In the genomic region with DNA sequence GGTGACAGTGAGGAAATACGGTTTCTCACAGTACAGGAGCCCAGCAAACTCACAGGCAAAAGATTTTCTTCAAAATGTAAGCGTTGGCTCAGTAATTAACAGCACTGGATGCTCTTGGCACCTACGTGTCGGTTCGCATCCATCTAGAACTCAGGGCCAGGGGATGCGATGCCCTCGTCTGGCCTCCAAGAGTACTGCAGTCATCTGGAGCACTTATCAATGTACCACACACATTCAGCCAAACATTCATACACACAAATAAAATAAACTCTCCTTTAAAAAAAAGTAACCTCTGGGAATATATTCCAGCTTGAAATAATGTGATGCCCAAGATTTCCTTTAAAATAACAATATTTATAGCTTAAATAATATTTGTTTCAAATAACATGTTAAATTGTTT, we compare ENCODE assay signal across 9 mouse cellular contexts. TPM values are rescaled to one million over a fixed set of nuclear protein-coding genes. Genes with fewer than 3 reads are reported as not detected.
DNase-seq lines count a peak whose midpoint lies in the region; ATAC-seq and TF ChIP-seq lines count a peak whose summit lies in the region.
"Had no signal": no experiment of that assay in that cellular context is flagged by ENCODE, and none has a peak within 500 bp of the region (broad histone marks: within the 10 kb centered on the region; RNA-seq: fewer than 3 reads in every experiment).

No protein-coding gene starts in this region.

- DNase-seq in cerebellum, postnatal 10 days, result peak; percentile 41 to 49
- DNase-seq in cerebellum, adult 9-11 months, result no peak
- peak; percentile 86 for DNase-seq in liver
- no peak for DNase-seq in liver, embryonic 11.5 days (ENCODE audit: low spot score)
- DNase-seq in adrenal gland, adult 8-10 months, result no peak
- no peak for DNase-seq in gastrocnemius, adult 18-20 months (ENCODE audit: low spot score)

- no peak for TF ChIP-seq POLR2A in bone marrow macrophage, adult 2 months (IDR thresholded peaks at IDR 0.05; ENCODE audit: borderline replicate concordance, low read depth, low read length)

- no peak overlapping the region for H3K4me2 ChIP-seq in liver, embryonic 11.5 days
- H3K4me2 ChIP-seq: intestine, embryonic 15.5 days had no signal

- H3K36me3 ChIP-seq in liver, embryonic 11.5 days (ENCODE audit: control insufficient read depth, insufficient read depth, low read length), result peaks cover 3% of the 10 kb centered on the region; the same call in 1 of the 2 replicates

- H3K27ac ChIP-seq in liver, embryonic 11.5 days (ENCODE audit: low read depth, low read length), result no peak overlapping the region
- no peak overlapping the region for H3K27ac ChIP-seq in bone marrow macrophage, adult 2 months (ENCODE audit: insufficient read depth, low read depth, low read length)
- H3K27ac ChIP-seq: intestine, embryonic 15.5 days had no signal

- peak; percentile 47; the same call in 1 of the 2 replicates for TF ChIP-seq CTCF in bone marrow macrophage, adult 2 months (IDR thresholded peaks at IDR 0.05; ENCODE audit: low read depth, low read length)

- no peaks in the 10 kb centered on the region for H3K27me3 ChIP-seq in liver, embryonic 11.5 days (replicated peaks; ENCODE audit: control insufficient read depth, insufficient read depth, low read length)
- H3K27me3 ChIP-seq: intestine, embryonic 15.5 days had no signal

- H3K9ac ChIP-seq in liver, embryonic 11.5 days (ENCODE audit: low read depth, low read length), result no peak overlapping the region
- H3K9ac ChIP-seq: intestine, embryonic 15.5 days had no signal

- WGBS in liver, embryonic 11.5 days, result 60% methylated on average over 7 of the region's 7 CpGs

- no peaks in the 10 kb centered on the region for H3K9me3 ChIP-seq in liver, embryonic 11.5 days (ENCODE audit: control insufficient read depth, low read length)
- H3K9me3 ChIP-seq: intestine, embryonic 15.5 days had no signal

- no peak for ATAC-seq in liver, embryonic 11.5 days (replicated peaks; ENCODE audit: low FRiP score)
- peak; percentile 53; the same call in 1 of the 2 replicates for ATAC-seq in neutrophil, adult 5-6 weeks (ENCODE audit: extremely low read depth, insufficient number of reproducible peaks, low FRiP score, poor library complexity, severe bottlenecking)
- ATAC-seq: intestine, embryonic 15.5 days had no signal

- H3K4me3 ChIP-seq in liver, embryonic 11.5 days (ENCODE audit: low read depth, low read length), result no peak overlapping the region
- H3K4me3 ChIP-seq in bone marrow macrophage, adult 2 months (ENCODE audit: insufficient read depth, low read length), result no peak overlapping the region
- H3K4me3 ChIP-seq: intestine, embryonic 15.5 days had no signal

- H3K4me1 ChIP-seq in liver, embryonic 11.5 days (replicated peaks; ENCODE audit: control insufficient read depth, insufficient read depth, low read length), result peaks cover 48% of the 10 kb centered on the region
- H3K4me1 ChIP-seq in bone marrow macrophage, adult 2 months (ENCODE audit: control insufficient read depth, insufficient read depth, low read length), result peaks cover 52% of the 10 kb centered on the region
- H3K4me1 ChIP-seq: intestine, embryonic 15.5 days had no signal

RNA-seq across cellular contexts. Expression of a gene that starts 29.0 kb away (rescaled TPM):
- 13.2 and 14.2 TPM in 2 replicates for polyA plus RNA-seq in liver, embryonic 11.5 days (2014; fragmentation: Nextera tagmentation; extraction: Ambion mirVana)
- 49.1 and 55.0 TPM in 2 replicates for polyA plus RNA-seq in bone marrow macrophage, adult 2 months (2012; ENCODE audit: insufficient read depth, insufficient read length, missing spikeins)
- total RNA-seq in neutrophil, adult 5-6 weeks (2017), result 28.9 and 29.6 TPM in 2 replicates
- total RNA-seq in adrenal gland, adult 8-10 months (2022), result 10 to 100 TPM; 28.0 to 49.4 (median 37.7) TPM
- total RNA-seq in gastrocnemius, adult 18-20 months (2021), result 1 to 10 TPM; 3.6 to 4.7 TPM

Comparison
In these comparisons a context has a peak if more than half of its experiments do, and no peak if none do; other contexts are left out.
1. DNase-seq: peak in cerebellum, postnatal 10 days (2 of 2) and liver (single experiment); none in cerebellum, adult 9-11 months (single experiment), liver, embryonic 11.5 days (single experiment), adrenal gland, adult 8-10 months (single experiment) and gastrocnemius, adult 18-20 months (single experiment).